Mouse (Mus musculus): ENCODE results near the gene Naa60. TPM values are rescaled to one million over a fixed set of nuclear protein-coding genes. Genes with fewer than 3 reads are reported as not detected.

Gene Naa60
- 10 to 100 TPM; 63.9 to 94.4 TPM for total RNA-seq (2021)
- long read RNA-seq, experiment 1, transcript Naa60-212 (7 exons, 2,424 nt), result major isoform, 18 of 39 reads
- long read RNA-seq, experiment 1, partial matches to known transcripts, result 2 of 39 reads
- long read RNA-seq, experiment 1, other reads (novel, unspliced or antisense), result 16 of 39 reads
- long read RNA-seq, experiment 2, transcript Naa60-212 (7 exons, 2,424 nt), result major isoform, 23 of 67 reads
- long read RNA-seq, experiment 2, partial matches to known transcripts, result 25 of 67 reads
- long read RNA-seq, experiment 2, other reads (novel, unspliced or antisense), result 15 of 67 reads

GRCm38 (mm10) chr16:3872216-3873047 is at the start of gene Naa60:
Gene Naa60 (plus strand): TSS chr16:3872375.
- peak; percentile 82 to 88 for DNase-seq (ENCODE audit: low spot score in 2 of 2)

DNA sequence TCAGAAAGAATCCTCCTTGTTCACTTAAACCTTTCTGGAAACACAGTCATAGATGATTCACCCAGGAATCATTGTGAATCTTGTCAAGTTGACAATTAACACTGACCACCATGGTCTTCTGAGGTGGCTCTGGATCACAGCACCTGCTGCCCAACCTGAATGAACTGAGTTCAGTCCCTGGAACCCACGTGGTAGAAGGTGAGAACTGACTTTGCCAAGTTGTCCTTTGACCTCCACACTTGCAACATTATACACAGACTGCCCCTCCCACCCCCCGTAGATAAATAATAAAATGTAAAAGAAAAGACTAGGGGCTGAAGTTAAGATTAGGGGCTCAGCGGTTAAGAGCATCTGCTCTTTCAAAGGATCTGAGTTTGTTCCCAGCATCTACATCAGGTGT is 44.2 kb upstream of the Naa60 start:
- no peak for DNase-seq (ENCODE audit: low spot score in 2 of 2)

- DNase-seq (ENCODE audit: low spot score in 2 of 2), result no peak
These were observed 42.4 kb upstream of the Naa60 start for GRCm38 (mm10) chr16:3829727-3830126.

GRCm38 (mm10) chr16:3830588-3831109 is 41.5 kb upstream of the Naa60 start, which contains the start of gene Olfr15:
Gene Olfr15 (plus strand): TSS chr16:3830878.
- DNase-seq (ENCODE audit: low spot score in 2 of 2), result no peak

DNA sequence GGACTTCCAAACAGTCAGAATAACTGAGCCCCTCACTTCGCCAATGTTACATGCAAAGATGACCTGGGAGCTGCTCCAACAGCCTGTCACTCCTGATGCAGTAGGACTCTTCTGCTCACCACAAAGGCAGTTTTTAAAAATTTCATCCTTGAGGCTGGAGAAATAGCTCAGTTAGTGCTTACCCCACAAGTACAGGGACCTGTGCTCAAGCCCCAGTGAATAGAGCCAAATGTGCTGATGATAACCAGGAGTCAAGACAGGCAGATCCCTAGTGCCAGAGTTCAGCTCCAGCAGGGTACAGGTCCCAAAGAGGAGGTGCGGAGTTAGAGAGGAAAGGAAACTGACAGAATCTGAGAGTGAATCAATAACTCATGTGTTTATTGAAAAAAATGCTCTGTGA is 36.7 kb upstream of the Naa60 start:
- DNase-seq (ENCODE audit: low spot score in 2 of 2), result no peak

DNA sequence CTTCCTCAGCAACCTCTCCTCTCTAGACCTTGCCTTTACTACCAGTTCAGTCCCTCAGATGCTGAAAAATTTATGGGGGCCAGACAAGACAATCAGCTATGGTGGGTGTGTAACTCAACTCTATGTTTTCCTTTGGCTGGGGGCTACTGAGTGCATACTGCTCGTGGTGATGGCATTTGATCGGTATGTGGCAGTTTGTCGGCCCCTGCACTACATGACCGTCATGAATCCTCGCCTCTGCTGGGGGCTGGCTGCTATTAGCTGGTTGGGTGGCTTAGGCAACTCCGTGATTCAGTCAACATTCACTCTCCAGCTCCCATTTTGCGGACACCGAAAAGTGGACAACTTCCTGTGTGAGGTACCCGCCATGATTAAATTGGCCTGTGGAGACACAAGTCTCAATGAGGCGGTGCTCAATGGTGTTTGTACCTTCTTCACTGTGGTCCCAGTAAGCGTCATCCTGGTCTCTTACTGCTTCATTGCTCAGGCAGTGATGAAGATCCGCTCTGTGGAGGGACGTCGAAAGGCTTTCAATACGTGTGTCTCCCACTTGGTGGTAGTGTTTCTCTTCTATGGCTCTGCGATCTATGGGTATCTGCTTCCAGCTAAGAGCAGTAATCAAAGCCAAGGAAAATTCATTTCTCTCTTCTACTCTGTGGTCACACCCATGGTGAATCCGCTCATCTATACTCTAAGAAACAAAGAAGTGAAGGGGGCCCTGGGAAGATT is 32.9 kb upstream of the Naa60 start:
- DNase-seq (ENCODE audit: low spot score in 2 of 2), result no peak

DNA sequence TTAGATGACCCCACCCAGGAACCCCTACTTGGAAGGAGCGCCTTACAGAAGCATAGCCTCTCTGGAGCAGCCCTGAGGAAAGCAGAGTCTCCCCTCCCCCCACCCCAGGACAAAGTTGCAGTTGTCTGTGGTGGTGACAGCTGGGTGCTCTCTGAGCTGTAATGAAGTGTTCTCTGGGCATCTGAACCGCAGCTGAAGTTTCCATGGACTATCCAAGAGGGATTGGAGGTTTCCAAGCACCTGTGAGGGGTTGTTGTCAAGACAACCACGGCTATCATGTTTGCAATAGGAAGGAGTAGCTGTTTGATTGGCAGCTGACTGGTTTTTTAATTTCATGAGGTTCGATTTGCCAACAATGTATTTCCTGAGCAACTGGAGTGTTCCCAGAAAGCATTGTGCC is 29.2 kb upstream of the Naa60 start:
- no peak for DNase-seq (ENCODE audit: low spot score in 2 of 2)

GRCm38 (mm10) chr16:3843796-3844195 is 28.4 kb upstream of the Naa60 start:
- DNase-seq (ENCODE audit: low spot score in 2 of 2), result no peak

GRCm38 (mm10) chr16:3846711-3847518 is 25.3 kb upstream of the Naa60 start, which contains the start of gene Zfp174:
Gene Zfp174 (plus strand): TSS chr16:3847268.
- DNase-seq (ENCODE audit: low spot score in 2 of 2), result peak; percentile 83 to 91

DNA sequence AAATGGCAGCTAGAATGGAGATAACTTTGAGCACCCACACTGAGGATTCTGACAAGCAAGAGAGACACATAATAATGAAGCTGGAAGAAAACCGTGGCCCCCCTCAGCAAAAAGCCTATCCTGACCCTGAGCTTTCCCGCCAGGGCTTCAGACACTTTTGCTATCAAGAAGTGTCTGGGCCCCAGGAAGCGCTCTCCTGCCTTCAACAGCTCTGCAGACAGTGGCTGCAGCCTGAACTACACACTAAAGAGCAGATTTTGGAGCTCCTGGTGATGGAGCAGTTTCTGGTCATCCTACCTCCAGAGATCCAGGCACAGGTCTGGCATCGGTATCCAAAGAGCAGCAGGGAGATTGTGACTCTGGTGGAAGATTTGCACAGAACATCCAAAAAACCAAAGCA is 24.3 kb upstream of the Naa60 start:
- no peak for DNase-seq (ENCODE audit: low spot score in 2 of 2)

DNA sequence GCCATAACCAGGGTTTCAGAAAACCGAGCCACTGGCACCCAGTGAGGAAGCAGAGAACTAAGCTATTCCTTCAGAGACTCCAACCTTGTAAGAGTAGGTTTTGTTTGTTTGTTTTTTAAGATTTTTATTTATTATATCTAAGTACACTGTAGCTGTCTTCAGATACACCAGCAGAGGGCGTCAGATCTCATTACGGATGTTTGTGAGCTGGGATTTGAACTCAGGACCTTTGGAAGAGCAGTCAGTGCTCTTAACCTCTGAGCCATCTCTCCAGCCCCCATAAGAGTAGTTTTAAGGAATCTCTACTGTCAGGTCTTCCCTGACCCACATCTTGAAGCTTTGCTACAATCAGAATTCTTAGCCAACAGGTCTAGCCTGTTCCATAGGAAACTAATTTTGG is 23.8 kb upstream of the Naa60 start:
- no peak for DNase-seq (ENCODE audit: low spot score in 2 of 2)

- DNase-seq (ENCODE audit: low spot score in 2 of 2), result peak in 1 of 2 experiments; percentile 57
These were observed 20.9 kb upstream of the Naa60 start for GRCm38 (mm10) chr16:3851301-3851700.

GRCm38 (mm10) chr16:3852586-3852985 is 19.6 kb upstream of the Naa60 start:
- DNase-seq (ENCODE audit: low spot score in 2 of 2), result no peak

DNA sequence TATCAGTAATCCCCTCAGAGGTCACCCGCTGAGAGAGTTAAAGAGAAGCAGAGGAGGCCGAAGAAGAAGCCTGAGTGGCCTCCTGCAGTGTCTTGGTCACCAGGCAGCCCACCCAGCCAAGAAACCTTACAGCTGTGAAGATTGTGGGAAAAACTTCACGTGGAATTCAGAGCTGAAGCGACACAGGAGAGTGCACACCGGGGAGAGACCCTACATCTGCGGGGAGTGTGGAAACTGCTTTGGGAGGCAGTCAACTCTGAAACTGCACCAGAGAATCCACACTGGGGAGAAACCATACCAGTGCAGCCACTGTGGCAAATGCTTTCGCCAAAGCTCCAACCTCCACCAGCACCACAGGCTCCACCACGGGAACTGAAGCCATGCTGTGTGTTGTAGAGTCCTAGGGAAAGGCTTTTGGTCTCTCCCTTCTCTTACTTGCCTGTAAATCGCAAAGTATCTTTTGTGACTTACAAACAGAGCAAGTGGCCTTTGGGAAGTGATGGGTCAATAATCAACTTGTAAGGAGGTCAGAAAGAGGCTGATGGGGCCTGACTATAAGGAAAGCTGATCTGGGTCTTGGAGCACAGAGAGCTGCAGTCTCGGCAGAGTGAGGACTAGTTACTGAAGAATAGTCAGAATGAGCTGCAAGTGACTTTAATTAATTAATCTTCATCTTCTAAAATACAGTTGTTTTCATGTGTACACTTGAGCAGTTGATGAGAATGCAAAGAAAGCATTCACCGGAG is 17.6 kb upstream of the Naa60 start:
- DNase-seq (ENCODE audit: low spot score in 2 of 2), result no peak

GRCm38 (mm10) chr16:3855776-3856175 is 16.4 kb upstream of the Naa60 start:
- DNase-seq (ENCODE audit: low spot score in 2 of 2), result no peak

GRCm38 (mm10) chr16:3859254-3859653 is 12.9 kb upstream of the Naa60 start:
- no peak for DNase-seq (ENCODE audit: low spot score in 2 of 2)

DNA sequence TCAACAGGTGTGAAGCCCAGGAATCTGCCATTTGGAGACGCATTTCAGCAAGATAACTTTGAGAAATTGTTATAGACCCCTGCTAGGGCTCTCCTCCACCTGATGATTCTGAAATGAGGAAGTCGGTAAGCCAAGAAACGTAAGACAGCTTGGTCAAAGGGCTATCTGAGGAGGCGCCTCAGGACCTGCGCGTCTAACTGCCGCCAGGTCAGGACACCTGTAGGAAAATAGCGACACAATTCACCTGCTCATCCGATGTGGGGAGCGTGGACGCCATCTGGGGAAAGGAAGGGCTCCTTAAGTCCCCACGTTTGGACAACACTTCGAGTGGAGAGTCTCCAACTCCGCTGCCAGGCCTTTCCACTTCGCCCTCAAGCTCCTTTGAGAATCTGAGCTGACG is 360 bp upstream of the Naa60 start:
- DNase-seq (ENCODE audit: low spot score in 2 of 2), result no peak

DNA sequence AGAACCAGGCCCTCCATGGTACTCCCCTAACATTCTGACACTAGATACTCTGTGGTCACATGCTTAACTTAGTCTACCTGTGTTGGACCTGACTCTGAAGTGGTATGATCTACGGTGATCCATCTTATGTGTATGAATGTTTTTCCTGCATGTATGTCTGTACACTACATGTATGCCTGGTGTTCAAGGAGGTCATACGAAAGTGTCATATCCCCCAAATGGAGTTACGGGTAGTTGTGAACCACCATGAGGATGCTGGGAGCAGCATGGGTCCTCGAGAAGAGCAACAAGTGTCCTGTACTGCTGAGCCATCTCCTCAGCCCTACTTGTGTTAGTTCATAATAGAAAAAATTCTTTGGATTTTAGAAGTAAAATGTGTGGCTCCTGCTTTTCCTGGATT is 4.2 kb downstream of the Naa60 start:
- DNase-seq (ENCODE audit: low spot score in 2 of 2), result no peak

DNA sequence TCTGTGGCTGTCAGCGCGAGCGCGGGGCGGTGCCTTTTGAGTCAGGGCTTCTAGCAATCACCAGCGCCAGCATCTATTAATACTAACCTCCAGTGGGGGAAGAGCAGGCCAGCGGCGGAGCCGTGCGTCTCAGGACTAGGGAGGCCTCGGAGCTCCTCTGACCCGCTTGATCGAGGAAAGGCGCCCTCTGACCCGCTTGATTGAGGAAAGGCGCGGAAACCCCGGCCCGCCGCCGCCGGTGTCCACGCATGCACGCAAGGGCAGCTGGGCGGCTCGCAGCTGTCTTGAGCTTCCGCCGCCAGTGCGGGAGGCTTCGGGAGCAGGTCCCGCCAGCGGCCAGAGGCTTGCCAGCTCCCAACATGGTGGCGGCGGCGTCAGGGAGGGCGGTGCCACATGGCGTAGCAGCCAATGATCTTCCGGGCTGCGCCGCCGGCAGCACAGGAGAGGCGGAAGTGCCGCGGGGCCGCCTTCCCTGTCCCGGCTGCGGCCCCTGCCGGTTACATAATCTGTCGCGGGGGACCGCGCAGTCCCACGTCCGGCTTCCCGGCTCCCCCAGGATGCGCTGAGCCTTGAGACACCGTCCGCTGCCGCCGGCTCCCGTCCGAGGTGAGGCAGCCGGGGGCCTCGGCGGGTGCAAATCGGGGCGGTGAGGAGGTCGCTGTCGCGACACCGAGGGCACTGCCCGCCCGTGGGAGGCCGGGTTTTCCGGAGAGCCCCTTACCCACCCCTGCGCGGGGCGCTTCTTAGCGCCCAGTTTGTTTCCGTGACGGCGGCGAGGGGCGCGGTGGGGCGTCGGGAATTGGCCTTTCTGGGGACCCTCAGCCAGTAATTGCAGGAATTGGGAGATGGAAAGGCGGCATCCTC is 12.3 kb downstream of the Naa60 start, which contains the start of the genes Zfp597 and Gm20695:
Gene Zfp597, minus strand, starts transcription at position 361 of the 864 bp plus-strand sequence.
Gene Gm20695, plus strand, starts transcription at position 448 of the 864 bp plus-strand sequence.
- peak; percentile 94 for DNase-seq (ENCODE audit: low spot score in 2 of 2)

Data from adrenal gland, adult 18-20 months (tissue).